Mouse (Mus musculus) embryonic fibroblast, embryonic 13.5 days (primary cell): ENCODE measurements around the gene Otof. TPM values are rescaled to one million over a fixed set of nuclear protein-coding genes. Genes with fewer than 3 reads are reported as not detected.
A peak's percentile ranks its signal among the peaks of the same experiment; 100 is the strongest.

Experiments used
- H3K27ac ChIP-seq: 2 replicates; pipeline ENCODE4 v1.5.1; 2012; ENCODE audit warnings: low read length, control low read depth, inconsistent platforms; ENCODE audit not compliant: insufficient read depth
- H3K4me1 ChIP-seq: 2 replicates; pipeline ENCODE4 v1.6.1; 2011; ENCODE audit warnings: low read length; ENCODE audit not compliant: control insufficient read depth, insufficient read depth
- H3K4me3 ChIP-seq: 2 replicates; pipeline ENCODE4 v1.5.1; 2011; ENCODE audit warnings: mild to moderate bottlenecking, control low read depth, low read length; ENCODE audit not compliant: insufficient read depth
- CTCF ChIP-seq: IDR thresholded peaks from 2 replicates; pipeline ENCODE4 v1.5.1; 2011; ENCODE audit warnings: mild to moderate bottlenecking, control low read depth, low read length, moderate library complexity, borderline replicate concordance; ENCODE audit not compliant: insufficient read depth
- POLR2A ChIP-seq: IDR thresholded peaks from 2 replicates; pipeline ENCODE4 v1.6.1; 2011; ENCODE audit warnings: low read depth, mild to moderate bottlenecking, control low read depth, low read length, moderate library complexity
- polyA plus RNA-seq: library from polyadenylated mRNA; stranded (reverse); fragments of >200 nt; gene quantifications from 2 replicates; pipeline ENCODE4 v1.2.4, GENCODE M21; 2011; ENCODE audit warnings: low read depth; ENCODE audit not compliant: missing spikeins, insufficient read length

Otof gene
- polyA plus RNA-seq, 1 experiment: not detected

DNA sequence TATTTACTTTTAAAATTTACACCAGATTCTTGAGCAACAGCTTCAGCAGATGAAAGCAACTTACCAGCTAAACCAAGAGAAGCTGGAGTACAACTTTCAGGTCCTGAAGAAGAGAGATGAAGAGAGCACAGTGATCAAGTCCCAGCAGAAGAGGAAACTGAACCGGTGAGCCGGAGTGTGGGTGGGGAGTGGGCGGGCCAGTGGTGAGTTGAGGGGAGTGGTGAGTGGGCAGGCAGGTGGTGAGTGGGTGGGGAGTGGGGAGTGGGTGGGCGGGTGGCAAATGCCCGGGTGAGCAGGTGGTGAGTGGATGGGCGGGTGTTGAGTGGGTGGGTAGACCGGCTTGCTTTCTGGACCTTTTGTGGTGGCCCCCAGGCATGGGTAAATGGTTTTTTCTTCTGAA is 106.6 kb downstream of the Otof start:
- Histone ChIP-seq H3K4me1 (no peaks in the 10 kb centered on the region), H3K27ac (no peak overlapping the region), H3K4me3 (no peak overlapping the region)
- no peak for TF ChIP-seq POLR2A
- TF ChIP-seq CTCF: no peak

DNA sequence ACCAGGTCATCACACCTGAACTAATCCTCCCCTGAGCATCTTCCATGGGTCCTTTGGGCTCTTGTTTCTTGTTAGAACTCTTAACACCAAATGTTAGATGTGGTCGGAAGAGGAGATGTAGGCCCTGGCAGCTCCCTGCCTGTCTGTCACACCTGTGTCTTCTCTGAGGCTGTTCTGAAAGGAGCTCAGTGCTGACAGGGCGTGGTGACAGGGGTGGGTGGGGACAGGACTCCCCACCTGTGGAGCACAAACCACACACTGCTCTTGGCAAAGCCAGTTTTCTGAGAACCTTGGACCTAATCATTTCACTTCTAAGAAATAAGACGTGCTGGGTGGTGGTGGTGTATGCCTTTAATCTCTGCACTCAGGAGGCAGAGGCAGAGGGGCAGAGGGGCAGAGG is 108.1 kb downstream of the Otof start:
- H3K4me3 ChIP-seq: no peak overlapping the region
- H3K4me1 ChIP-seq: no peaks in the 10 kb centered on the region
- TF ChIP-seq CTCF: no peak
- no peak for TF ChIP-seq POLR2A
- H3K27ac ChIP-seq: no peak overlapping the region

DNA sequence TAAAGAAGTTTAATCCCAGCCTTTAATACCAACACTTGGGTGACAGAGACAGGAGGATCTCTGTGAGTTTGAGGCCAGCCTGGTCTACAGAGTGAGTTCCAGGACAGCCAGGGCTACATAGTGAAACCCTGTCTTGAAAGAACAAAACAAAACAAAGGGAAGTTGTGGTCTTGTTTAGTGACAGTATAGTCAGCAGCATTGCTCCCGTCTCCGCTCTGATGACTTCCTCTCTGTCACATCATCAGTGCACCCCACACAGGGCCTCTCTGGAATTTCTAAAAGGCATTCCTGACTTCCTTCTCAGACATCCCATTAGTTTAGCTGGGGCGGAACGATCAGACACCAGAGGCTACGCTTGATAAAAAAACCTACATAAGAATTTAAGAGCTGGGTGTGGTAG is 117.8 kb downstream of the Otof start:
- TF ChIP-seq CTCF (no peak), POLR2A (no peak)
- no peaks in the 10 kb centered on the region for H3K4me1 ChIP-seq
- H3K27ac ChIP-seq: no peak overlapping the region
- H3K4me3 ChIP-seq: no peak overlapping the region

- Histone ChIP-seq H3K4me3 (no peak overlapping the region), H3K4me1 (no peaks in the 10 kb centered on the region), H3K27ac (no peak overlapping the region)
- no peak for TF ChIP-seq POLR2A
- peak; percentile 88 for TF ChIP-seq CTCF
Measured at GRCm38 (mm10) chr5:30343107-30343506, 118.6 kb downstream of the Otof start.

DNA sequence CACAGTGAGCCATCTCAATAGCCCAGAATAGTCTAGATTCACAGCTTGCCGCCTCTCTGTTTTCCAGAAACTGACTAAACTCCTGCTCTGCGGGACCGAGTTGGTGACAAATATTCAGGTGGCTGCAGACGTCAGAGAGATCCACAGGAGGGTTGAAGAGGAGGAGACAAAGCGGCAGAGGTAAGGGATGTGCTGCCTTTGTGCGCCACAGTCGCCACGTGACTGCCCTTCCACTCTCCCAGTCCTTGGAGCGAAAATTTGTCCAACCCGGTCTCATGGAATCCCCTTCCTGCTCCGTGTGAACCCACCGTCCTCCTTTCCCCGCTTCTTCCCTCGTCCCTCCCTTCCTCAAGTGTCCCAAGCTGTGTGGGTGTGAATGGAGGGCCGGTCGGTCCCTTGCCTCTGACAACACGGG is 119.1 kb downstream of the Otof start:
- H3K4me3 ChIP-seq: no peak overlapping the region
- TF ChIP-seq CTCF (no peak), POLR2A (no peak)
- no peak overlapping the region for H3K27ac ChIP-seq
- no peaks in the 10 kb centered on the region for H3K4me1 ChIP-seq

GRCm38 (mm10) chr5:30341601-30342365 is 119.9 kb downstream of the Otof start:
- Histone ChIP-seq H3K27ac (no peak overlapping the region), H3K4me3 (no peak overlapping the region), H3K4me1 (no peaks in the 10 kb centered on the region)
- TF ChIP-seq CTCF: no peak
- no peak for TF ChIP-seq POLR2A

DNA sequence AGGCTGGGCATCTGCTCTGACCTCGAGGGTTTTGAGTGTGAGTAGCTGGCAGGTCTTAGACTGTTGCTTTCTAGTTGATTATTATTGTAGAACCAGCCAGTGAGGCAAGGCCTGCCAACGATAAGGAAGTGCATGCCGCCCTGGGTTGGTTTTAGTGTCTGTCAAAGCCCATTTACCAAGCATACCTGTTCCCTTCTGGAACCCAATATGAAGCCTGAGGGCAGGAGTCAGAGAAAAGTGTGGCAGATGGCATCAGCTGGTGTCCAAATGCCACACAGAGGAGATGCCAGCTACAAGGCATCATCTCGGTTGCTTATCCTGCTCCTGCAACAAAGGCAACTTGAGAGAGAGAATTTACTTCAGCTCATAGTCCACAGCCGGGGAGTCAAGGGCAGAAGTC is 120.9 kb downstream of the Otof start:
- Histone ChIP-seq H3K4me1 (no peaks in the 10 kb centered on the region), H3K27ac (no peak overlapping the region), H3K4me3 (no peak overlapping the region)
- TF ChIP-seq CTCF: no peak
- TF ChIP-seq POLR2A: no peak

Other genes starting within 250 kb of the Otof start
- 62.4 and 65.2 TPM in 2 replicates for gene Selenoi, start 229.4 kb downstream of the Otof start, polyA plus RNA-seq
- not detected in 2 replicates for gene Drc1, start 180.5 kb downstream of the Otof start, polyA plus RNA-seq
- gene 1700001C02Rik, start 4.1 kb upstream of the Otof start, polyA plus RNA-seq: not detected in 2 replicates
- not detected in 2 replicates for gene Cib4, start 83.9 kb upstream of the Otof start, polyA plus RNA-seq
- 1.3 and 1.6 TPM in 2 replicates for gene Kcnk3, start 126.2 kb upstream of the Otof start, polyA plus RNA-seq
- 36.9 and 41.0 TPM in 2 replicates for gene Slc35f6, start 186.0 kb upstream of the Otof start, polyA plus RNA-seq
- gene Cenpa, start 204.8 kb upstream of the Otof start, polyA plus RNA-seq: 37.9 and 59.8 TPM in 2 replicates
- 0.13 TPM in 1 of 2 replicates, not detected in the other for gene Dpysl5, start 249.6 kb upstream of the Otof start, polyA plus RNA-seq